Mouse (Mus musculus) adrenal gland, adult 2 months (tissue): ENCODE results near the gene Vegfb. TPM values are rescaled to one million over a fixed set of nuclear protein-coding genes. Genes with fewer than 3 reads are reported as not detected.

Experiments
- DNase-seq: peaks from one replicate; pipeline ENCODE4 v3.0.0; 2021
- polyA plus RNA-seq: library from polyadenylated mRNA; depleted of rRNA; stranded (reverse); fragments of >200 nt; gene quantifications from 2 replicates; pipeline ENCODE4 v1.2.3, GENCODE M21; 2012
- total RNA-seq, 2 experiments: library from RNA; stranded (reverse); gene quantifications; 2 replicates each; pipeline ENCODE4 v1.2.3; 2021

The Vegfb gene
- total and polyA plus RNA-seq, 3 experiments: 109 to 149 (median 131) TPM

DNA sequence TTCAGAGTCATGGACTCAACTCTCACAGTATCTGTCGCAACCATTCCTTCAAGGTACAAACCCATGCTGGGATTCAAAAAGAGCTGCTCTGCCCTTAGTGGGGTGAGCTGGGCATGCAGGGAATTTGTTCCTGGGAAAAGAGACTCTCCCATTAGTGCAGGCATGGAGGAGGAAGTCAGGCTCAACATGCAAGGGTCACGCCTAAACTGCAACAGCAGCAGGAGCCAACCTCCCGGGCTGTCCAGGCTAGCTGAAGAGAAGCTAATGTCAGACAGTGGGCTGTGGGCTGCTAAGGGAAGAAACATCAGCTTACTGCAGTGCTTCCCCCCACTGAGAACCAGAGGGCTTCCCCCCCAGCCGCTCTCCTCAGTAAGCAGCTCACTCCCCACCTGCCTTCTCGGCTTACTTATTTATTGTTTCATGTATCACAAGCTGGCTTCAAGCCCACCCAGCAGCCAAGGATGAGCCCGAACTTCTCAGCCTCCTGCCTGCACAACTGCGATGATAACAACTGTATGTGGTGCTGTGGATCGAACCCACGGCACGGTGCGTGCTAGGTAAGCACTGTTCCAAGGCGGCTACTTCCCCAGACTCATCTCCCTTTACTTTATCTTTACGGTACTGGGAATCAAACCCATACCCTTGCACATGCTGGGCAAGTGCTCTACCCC, 15.1 kb downstream of the Vegfb start:
- DNase-seq: no peak

DNA sequence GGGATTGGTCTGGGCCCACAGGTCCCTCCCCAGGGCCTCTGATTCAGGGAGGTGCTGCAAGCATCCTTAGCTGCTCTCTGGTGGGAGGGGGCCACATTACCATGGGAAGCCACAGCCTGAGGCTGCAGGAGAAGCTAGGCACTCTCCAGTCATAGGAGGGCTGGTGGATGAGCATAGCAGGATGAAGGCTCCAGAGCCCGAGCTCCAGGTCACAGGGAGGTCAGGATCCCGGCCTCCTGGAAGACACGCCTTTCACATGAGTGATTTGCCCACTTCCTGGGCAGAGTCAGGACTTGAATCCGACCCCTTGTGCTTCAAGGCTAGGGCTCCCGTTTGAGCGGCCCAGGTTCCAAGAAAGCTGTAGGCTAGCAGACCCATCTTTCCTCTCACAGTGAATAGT, 15.8 kb downstream of the Vegfb start:
- DNase-seq: no peak

DNA sequence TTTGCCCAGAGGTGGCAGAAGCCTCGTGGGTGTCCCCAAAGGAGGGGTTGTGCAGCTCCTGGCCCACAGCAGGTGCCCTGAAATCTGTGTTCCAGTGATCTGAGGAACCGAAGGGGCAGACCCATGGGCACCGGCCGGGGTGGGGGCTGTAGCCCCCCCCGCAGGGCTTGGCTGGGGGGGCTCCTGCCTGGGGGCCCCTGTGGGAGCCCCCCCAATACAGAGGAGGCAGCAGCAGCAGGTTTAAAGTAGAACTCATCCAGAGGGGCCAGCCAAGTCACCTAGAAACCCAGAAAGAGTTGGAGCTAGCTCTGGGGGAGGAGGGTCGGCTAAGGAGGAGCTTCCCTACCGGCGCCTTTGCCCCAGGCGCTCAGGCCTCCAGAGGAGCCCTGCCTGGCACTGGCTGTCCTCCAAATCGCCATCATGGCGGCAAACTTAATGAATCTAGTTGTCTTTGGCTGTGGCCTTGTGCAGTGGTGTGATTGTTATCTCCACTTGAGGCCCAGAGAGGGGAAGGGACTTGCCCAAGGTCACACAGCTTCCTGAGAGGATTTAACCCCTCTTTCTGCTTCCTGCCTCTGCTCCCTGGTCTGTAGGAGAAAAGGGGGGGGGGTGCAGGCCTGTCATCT, 16.9 kb downstream of the Vegfb start:
- DNase-seq: peak; percentile 62

DNA sequence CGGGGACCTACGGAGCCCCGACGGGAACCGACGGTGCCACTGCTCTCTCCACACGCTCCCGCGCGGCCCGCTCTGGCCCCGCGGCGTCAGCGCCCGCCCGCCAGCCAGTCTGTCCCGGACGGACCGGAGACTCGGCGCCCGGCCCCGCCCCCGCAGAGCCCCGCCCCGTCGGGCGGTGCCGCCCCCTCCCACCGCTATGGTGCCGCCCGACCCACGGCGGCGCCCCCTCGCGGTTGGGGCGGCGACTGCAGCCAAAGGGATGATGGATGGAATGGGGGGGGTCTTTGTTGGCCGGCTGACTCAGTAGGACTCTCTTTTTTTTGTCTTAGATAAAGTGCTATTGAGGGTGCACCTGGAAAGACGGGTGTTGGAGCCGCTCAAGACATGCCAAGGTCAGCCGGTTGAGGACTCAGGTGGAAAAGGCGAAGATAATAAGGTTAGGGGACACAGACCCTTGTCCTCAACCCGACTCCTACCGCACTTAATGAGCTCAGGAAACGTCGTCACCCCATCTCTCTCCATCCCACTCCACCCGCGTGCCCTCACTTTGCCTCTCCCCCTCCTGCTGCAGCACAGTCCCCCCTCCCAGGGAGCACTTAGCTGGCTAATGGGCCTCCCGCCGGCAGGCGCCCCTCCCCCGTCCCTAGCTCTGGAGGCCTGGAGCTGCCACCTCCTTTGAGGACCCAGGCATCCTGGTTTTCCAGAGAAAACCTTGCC, 17.6 kb downstream of the Vegfb start:
- DNase-seq: peak; percentile 89

DNA sequence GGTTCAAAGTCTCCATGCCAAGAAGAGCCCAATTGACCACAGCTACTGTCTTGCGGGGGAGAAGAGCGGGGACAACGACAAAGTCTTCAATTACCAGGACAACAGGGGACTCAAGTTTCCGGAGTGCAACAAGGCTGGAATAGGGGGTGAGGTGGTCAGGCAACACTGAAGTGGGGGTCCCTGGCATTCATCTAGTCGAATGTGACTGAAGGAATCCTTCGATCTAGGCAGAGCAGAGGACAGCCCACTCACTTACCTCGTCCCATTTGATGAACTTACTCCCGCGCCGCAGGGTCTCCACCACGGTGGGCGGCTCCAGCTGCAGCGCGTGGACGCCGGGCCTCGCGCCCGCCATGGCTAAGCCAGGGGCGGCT, 18.2 kb downstream of the Vegfb start:
- no peak for DNase-seq

DNA sequence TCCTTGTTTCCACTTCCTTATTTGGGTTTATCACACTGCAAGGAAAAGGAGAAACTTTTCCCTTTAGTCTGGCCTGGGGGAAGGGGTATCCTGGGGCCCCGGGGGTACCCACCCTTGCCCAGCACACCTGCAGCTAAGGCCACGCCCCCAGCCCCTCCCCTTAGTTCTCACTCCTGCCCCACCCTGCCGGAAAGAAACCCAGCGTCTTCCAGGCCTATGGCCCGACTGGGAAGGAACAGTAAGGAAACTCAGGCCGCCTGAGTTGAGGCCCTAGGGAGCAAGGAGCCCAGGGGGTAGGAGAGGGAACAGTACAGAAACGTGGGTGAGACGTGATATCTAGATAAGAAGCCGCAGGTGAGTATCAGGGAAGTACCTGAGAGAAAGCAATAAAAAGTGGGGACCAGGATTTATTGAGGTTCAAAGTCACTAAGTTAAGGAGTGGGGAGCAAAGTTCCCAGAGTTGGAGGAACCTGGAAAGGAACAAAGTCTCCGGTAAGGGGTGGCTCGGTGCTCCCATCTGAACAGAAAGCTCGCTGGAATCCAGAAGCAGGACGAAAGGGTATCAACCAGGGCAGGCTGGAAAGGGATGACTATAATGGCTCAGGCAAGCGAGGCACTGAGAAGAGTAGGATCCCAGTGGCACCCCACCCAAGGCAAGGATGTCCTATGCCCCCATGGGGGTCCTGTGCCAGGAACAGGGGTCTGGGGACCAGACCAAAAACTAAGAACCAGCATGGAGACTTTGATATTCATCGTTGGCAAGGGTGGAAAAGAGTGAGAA, 18.8 kb downstream of the Vegfb start:
- DNase-seq: peak; percentile 56

DNA sequence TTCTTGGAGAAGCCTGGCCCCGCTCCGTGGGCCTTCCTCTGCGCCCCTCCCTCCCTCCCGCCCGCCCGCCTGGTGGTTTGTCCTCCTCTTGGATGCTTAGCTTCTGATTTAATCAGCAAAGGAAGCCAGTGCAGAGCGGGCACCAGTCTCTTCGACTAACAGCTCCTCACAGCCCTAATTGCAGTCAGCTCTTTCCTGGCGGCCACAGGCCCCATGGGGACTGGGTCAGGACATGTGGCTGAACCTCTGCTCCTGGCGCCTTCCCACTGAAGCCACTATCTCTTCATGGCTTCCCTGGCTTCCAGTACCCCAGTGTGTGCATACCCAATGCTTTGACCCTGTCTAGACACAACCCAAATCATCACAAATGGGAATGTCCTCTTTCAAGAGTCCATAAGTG, 31.0 kb downstream of the Vegfb start:
- DNase-seq: peak; percentile 36

DNA sequence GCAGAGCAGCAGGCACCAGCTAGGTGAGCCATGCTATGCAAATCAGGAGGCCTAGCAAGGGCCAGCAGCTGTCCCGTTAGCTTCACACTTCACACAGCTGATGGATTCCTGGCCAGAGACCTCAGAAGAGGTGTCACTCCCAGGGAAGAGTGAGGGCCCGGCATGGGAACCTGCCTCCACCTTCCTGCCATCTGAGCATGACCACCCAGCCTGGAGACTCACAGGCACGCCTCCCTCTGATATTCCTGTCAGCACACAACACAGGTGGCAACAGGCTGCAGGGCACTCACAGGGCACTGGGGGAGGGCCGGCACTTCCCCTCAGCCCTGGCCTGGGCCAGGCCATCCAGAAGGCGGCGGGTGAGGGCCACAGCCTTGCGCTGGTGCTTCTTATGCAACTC, 32.0 kb downstream of the Vegfb start:
- peak; percentile 9 for DNase-seq

DNA sequence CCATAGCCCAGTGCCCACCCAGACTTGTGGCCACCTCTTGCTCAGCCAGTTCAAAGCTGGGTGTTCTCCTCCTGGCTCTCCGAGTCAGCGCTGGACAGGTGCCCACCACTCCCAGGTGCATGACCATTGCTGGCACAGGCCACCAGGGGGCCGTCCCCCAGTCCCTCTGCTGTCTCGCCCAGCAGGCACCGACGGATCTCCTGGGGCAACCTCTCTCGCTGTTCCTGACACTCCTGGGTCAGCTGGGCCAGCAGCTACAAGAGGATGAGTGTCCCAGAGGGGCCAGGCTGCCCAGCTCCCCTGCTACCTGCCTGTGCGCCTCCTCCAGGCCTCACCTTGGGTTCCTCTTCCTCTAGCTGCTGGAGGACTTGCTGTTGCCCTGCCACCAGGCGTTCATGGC, 33.4 kb downstream of the Vegfb start:
- peak; percentile 61 for DNase-seq

DNA sequence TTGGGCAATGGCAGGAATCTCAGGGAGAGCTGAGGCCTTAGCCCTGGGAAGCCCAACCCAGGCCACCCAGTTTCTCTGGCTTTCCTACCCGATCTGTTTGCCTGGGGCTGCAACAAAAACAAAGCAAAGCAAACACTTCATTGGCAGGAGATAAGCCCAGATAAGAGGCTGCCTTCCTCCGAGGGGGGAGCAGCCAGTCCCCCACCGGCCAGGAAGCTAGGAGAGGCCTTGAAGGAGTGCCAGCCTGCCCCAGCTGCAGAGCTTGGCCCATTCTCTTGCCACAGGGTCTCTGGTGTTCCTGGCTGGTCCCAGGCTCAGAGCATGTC, 34.8 kb downstream of the Vegfb start:
- DNase-seq: peak; percentile 90

DNA sequence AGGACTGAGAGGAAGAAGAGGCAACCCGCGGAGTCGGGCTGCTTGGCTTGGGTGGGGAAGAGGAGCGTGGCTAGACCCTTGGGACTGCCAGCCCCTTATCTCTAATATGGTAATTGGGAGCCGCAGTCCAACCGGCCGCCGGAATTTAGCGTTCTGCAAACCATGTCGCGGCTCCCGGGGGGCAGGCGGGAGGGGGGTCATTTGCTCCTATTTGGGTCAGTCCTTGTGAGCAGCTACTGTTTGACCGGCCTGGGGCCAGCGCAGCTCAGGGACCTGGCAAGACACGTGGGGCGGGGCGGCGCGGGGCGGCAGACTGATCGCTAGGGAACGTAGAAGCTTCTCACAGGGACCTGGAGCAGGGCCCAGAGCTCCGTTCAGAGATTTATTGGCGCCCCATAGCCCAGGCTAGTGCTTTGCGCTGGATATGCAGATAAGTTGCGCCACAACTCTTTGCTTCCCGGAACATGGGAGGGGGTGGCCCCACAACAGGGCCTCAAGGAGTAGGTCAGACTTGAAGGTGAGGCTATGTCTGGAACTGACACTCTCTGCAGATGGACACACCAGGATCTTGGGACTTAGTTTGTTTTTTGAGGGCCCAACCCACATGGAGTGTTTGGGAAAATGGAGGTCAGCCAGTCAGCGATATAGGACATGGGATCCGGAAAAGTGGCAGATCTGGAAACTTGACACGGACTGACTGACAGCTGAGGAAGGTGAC, 35.3 kb downstream of the Vegfb start:
- peak; percentile 94 for DNase-seq

DNA sequence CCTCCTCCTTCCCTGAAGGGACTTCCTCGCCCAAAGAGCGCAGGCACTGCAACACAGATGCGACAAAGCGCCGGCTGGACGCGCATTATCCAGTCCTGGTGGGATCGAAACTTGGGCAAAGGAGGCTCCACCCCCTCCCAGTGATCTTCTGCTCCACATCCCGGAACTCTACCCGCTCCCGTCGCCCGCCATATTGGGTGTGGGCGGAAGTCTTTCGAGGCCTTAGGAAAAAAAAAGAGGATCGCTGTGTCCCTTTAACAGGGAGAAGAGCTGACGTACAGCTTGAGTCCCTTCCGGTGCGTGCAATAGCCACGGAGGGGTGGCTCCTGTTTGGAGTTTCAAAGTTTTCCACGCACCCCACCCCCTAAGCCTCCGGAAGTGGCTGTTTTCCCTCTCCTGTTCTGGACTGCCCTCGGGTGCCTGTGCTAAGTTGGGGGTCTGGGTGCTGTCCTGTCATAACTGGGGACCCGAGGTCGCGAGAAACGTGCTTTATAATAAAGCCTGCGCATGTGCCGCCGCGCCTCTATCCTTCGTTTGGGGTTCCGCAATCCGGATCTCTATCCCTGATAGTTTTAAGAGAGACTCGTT, 36.0 kb downstream of the Vegfb start:
- DNase-seq: peak; percentile 98

DNA sequence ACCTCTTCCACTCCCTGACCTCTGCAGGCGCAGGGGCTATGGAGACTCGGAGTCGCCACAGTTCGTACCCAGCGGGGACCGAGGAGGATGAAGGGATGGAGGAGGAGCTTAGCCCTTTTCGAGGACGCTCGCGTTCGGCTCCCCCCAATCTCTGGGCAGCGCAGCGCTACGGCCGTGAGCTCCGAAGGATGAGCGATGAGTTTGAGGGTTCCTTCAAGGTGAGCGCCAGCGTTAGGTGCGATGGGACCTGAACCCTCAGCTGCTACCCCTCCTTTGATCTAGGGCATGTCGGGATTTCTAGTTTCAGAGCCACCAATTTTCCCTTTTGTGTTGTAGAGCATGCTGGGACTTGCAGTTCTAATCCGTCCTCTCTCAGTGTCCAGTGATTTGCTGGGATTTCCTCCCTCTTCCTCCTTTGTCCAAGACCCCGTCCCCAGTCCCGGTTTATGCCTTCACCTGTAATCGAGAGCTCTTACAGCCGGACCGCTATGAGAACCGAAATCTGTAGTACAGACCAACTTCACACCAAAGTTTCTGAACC, 36.8 kb downstream of the Vegfb start:
- DNase-seq: peak; percentile 82

DNA sequence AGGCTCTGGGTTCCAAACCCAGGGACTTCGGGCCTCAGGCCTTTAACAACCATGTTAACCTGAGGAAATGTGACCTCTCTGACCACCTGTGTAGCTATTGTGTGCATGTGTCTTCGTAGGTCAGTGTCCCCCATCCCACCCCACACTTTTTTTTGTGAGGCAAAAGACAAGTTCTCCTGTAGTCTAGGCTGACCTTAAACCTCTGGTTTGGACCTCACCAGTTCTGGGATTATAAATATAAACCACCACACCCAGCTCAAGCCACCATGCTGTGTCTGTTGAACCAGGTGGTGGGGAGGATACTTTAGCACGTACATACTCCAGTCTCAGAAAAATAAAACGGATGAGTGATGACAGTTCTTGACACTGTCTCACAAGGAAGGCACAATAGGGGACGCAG, 37.5 kb downstream of the Vegfb start:
- DNase-seq: no peak

DNA sequence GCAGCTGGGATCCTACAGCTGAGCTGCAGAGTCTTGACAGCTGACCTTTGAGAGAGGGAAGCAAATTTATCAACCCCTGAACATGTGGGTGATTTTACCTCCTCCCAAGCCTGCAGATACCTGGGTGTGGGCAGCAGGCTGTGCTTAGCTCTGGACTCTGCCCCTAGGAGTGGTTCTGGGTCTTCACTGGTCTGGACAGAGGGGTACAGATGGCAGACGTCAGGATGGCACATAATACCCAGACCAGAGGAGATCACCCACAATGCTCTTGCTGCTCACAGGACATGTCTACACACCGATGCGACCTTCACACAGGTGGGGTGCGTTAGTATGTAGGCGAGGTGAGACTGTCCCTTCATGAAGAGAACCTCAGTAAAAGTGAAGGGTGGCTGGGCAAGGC, 37.9 kb downstream of the Vegfb start:
- DNase-seq: no peak

DNA sequence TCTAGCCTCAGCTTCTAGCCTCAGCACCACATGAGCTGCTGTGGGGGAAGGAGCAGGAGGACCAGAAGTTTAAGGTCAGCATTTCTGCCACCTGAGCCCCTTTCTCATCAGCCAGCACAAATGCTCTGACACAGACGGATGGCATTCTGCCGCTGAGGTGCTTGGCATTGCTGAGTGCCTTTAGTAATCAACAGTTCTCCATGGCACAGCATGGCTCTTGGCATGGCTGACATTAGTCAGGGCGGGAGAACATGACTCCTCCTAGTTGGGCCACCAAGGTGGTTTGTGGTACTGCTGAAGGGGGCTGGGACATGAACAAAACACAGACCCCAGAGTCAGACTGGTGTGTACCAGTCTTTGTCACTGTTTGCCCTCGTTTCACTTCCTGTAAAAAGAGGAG, 39.3 kb downstream of the Vegfb start:
- DNase-seq: peak; percentile 14

DNA sequence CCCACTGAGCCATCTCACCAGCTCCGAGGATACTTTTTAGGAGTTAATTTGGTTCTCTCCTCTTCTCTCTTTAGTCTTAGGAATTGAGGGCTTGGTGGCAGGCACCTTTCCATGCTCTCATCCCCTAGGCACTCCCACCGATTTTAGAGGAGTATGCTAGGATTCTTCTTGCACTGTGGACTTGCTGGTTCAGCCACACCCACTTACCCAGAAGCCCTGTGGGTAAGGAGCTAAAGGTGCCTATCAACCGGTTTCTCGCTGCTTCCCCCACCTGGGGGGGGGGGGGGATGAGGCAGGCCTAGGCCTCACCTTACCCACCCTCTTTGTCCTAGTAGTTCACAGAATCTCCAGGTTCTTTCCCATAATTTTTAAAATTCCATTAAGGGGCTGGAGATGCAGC, 39.7 kb downstream of the Vegfb start:
- no peak for DNase-seq

DNA sequence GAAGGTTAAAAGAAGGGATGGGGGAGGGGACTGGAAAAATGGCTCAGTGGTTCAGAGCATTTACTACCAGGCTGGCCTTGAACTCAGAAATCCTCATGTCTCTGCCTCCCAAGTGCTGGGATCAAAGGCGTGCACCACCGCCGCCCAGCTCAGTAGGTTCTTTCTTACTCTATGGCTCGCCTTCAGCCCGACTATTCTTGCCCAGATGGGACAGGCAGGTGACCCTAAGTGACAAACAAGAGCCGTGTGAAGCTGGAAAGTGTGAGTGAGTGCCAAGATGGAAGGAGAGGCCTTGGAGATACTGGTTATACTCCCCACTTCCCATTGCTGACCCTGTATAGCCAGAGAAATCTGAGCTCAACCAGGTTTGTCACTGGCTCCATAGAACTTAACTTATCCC, 43.7 kb downstream of the Vegfb start:
- no peak for DNase-seq

DNA sequence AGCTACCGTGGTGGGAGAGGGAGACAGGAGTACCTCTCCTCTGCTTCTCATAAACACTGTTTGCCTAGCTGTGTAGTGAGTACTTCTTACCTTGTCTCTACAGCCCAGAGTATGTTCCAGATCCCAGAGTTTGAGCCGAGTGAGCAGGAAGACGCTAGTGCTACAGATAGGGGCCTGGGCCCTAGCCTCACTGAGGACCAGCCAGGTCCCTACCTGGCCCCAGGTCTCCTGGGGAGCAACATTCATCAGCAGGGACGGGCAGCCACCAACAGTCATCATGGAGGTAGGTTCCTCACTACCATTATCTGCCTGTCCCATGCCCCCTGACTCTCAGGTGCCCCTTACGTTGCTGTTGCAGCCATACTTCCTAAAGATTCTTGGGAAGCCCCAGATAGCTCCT, 44.7 kb downstream of the Vegfb start:
- DNase-seq: no peak

DNA sequence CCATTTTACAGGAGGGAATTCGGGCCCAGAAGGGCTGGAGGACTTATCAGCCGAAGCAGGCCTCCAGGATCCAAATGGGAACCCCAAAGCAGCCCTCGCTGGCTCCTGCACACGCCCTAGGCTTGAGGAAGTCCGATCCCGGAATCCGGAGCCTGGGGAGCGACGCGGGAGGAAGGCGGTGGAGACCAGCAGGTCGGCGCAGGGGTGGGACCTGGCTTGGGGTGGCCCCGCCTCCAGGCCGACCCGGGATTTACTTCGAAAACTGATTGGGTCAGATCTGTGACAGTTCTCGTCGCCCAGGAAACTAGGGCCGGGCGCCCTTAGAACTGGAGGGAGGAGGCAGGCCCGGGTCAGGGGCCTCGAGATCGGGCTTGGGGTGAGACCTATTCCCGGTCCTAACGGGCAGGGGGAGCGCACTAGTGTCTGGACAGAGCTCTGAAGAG, 45.2 kb downstream of the Vegfb start, which contains the start of gene Gpr137:
Gene Gpr137, minus strand, starts transcription at position 232 of the 443 bp plus-strand sequence.
- DNase-seq: peak; percentile 98
